Mouse (Mus musculus) layer of hippocampus, postnatal 25 days (tissue): ENCODE measurements at regions not wholly inside any gene's neighbourhood (a gene's known extent, or its start where the extent isn't known, plus 50 kb on each side); places are given as distances from the start of the nearest gene placed in this dataset.
"Not testable (repeated sequence)": the region's sequence is repeated elsewhere in the genome, so short reads cannot be mapped to it uniquely, and the experiment has no call there.

Source experiments
- DNase-seq, 2 experiments: peaks; one replicate each; pipeline ENCODE4 v3.0.0; 2022; ENCODE audit warnings: mixed read lengths in 2 of 2, low spot score in 1 of 2; ENCODE audit errors: extremely low spot score in 1 of 2

DNA sequence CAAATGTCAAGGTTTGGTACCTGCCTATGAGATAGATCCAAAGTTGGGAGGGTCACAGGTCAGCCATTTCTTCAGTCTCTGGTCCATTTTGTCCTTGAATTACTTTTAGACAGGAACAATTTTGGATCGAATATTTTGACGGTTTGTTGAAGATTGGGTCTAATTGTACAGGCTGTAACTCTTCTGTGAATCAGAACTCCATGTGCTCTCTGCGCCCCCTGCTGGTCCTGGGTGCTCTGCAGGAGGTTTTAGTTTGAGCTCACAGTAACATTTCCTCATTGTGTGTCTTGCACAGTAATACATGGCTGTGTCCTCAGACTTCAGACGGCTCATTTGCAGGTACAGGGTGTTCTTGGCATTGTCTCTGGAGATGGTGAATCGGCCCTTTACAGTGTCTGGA lies 158.1 kb downstream of the Adam6a start:
- DNase-seq = not testable (repeated sequence)

DNA sequence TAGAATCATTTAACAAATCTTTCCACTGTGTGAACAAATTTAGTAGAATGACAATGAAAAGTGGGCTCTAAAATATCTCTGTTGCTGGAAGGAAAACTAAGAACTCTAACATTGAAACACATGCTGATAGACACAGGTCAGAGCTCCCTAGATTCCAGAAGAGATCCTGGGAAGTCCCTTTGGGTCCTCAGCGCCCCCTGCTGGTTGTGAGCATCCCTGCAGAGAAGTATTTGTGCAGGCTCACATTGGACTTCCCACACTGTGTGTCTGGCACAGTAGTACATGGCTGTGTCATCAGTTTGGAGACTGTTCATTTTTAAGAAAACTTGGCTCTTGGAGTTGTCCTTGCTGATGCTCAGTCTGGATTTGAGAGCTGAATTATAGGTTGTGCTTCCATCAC lies 172.7 kb downstream of the Adam6a start:
- DNase-seq = peak in 1 of 2 experiments; percentile 10

DNA sequence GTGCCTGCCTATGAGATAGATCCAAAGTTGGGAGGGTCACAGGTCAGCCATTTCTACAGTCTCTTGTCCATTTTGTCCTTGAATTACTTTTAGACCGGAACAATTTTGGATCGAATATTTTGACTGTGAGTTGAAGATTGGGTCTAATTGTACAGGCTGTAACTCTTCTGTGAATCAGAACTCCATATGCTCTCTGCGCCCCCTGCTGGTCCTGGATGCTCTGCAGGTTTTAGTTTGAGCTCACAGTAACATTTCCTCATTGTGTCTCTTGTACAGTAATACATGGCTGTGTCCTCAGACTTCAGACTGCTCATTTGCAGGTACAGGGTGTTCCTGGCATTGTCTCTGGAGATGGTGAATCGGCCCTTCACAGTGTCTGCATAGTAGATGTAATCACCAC lies 192.1 kb downstream of the Adam6a start:
- peak in 1 of 2 experiments; percentile 6 for DNase-seq

DNA sequence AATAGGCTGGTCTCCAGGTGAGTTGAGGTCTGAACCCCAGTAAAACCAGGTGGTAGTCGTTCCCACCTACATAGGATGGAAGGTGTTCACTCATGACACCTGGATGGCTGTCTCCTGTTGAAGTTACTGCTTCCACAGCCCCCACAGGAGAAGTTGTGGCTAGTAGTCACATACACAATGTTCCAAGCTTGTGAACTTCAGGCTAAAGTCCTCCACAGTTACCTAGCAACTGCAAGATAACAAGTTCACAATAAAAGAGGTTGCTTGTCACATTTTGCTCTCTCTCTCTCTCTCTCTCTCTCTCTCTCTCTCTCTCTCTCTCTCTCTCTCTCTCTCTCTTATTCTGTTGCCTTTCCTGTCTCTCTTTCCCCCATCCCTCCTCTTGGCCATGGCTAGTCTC lies 202.6 kb downstream of the Adam6a start:
- DNase-seq = no peak

DNA sequence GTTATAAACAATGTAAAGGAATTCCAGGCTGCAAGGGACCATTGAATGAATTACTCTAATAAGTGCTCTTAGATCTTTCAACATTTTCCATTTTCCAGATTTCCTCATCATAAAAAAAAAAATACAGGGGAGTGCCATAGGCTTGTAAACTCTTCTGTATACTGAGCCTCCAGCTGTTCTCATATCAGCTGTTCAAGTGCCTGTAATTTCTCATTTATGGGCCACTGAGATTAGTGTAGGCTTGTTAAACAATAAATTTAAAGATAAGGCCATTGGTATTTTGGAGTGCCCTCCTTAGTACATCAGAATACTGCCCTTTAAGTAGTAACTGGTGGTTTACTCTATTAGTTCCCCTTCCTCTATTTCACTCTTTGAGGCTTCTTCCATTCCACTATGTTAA lies 204.3 kb downstream of the Adam6a start:
- no peak for DNase-seq

DNA sequence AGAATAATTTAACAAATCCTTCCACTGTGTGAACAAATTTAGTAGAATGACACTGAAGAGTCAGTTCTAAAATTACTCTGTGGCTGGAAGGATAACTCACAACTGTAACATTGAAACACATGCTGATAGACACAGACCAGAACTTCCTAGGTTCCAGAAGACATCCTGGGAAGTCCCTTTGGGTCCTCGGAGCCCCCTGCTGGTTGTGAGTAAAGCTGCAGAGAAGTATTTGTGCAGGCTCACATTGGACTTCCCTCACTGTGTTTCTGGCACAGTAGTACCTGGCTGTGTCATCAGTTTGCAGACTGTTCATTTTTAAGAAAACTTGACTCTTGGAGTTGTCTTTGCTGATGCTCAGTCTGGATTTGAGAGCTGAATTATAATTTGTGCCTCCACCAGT lies 225.9 kb downstream of the Adam6a start:
- DNase-seq = no peak

DNA sequence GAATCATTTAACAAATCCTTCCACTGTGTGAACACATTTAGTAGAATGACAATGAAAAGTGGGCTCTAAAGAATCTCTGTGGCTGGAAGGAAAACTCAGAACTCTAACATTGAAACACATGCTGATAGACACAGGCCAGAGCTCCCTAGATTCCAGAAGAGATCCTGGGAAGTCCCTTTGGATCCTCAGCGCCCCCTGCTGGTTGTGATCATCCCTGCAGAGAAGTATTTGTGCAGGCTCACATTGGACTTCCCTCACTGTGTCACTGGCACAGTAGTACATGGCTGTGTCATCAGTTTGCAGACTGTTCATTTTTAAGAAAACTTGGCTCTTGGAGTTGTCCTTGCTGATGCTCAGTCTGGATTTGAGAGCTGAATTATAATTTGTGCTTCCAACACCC lies 252.2 kb downstream of the Adam6a start:
- peak in 1 of 2 experiments; percentile 2 for DNase-seq

DNA sequence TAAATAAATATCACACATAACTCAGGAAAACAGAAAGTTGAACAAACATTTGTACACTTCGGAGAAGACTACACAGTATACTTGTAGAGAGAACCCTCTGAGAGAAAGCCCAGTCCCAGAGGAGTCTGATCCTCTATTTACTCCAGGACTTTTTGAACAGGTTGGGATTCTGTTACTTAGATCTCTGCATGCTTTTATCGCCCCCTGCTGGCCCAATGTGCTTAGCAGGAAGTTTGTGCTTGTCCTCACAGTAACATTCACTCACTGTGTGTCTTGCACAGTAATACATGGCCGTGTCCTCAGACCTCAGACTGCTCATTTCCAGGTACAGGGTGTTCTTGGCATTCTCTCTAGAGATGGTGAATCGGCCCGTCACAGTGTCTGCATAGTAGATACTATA lies 282.7 kb downstream of the Adam6a start:
- DNase-seq = peak in 1 of 2 experiments; percentile 4

DNA sequence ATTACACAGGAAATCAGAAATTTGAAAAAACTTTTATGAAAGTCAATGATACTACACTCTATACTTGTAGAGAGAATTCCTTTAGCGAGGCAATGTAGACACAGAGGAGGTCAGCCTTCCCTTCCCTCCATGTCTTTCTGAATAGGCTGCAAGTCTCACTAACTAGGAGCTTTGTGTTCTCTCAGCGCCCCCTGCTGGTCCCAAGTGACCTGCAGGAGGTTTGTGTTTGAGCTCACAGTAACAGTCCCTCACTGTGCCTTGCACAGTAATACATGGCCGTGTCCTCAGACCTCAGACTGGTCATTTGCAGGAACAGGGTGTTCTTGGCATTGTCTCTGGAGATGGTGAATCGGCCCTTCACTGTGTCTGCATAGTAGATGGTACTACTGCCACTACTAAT lies 315.2 kb downstream of the Adam6a start:
- DNase-seq = peak; percentile 6 to 14

DNA sequence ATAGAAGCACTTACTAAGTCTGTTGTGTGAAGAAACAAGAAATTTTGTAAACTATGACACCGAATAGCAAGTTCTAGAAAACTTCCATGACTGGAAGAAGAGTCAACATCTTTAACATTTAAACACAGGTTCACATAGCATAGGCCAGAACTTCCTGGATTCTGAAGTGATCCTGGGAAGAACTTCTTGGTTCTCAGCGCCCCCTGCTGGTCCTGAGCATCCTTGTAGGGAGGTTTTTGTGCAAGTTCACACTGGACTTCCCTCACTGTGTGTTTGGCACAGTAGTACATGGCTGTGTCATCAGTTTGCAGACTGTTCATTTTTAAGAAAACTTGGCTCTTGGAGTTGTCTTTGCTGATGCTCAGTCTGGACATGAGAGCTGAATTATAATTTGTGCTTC lies 335.1 kb downstream of the Adam6a start:
- no peak for DNase-seq

DNA sequence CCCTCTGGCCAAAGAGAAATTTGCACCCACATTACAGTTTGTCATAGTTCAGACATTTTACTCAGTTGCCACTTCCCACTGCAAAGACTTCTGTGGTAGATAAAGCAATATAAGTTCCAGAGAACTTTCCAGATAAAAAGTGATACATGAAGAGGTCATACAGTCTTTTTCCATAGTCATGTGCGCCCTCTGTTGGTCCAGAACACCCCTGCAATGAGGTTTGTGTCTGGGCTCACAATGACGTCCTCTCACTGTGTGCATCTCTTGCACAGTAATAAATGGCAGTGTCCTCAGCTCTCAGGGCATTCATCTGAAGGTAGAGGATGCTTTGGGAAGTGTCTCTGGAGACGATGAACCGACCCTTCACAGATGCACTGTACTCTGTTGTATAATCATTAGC lies 352.4 kb downstream of the Adam6a start:
- DNase-seq = no peak

DNA sequence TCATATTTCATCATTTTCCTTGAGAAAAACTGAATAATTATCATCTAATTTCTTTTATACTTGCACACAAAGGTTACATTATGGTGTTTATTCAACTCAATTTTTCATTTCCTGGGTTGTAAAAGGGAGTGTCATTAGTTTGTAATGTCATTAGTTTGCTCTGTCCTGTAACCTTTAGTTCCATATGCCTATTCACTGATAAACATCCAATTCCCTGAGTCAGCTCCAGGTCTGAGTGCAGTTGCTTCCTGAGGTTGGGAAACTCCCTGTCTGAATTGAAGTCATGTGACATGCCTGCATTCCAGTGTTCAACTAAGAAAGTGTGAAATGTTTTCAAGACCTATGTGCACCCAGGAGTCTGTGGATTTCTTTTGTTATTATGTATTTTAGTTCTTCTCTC lies 362.8 kb downstream of the Adam6a start:
- no peak for DNase-seq

DNA sequence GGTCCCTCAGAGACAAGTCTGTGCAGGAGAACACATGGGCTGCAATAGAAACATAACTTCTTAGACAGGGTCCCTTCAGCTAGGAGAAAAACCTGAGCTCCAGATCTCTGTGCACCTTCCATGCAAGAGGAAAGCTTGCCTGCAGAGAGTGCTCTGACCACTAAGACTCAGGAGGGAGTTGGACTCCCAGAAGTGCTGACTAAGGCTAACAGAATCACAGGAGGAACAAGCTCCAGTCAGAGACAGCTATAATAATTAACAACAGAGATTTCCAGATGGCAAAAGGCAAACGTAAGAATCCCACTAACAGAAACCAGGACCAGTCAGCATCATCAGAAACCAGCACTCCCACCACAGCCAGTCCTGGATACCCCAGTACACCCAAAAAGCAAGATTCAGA lies 364.0 kb downstream of the Adam6a start:
- DNase-seq = no peak

DNA sequence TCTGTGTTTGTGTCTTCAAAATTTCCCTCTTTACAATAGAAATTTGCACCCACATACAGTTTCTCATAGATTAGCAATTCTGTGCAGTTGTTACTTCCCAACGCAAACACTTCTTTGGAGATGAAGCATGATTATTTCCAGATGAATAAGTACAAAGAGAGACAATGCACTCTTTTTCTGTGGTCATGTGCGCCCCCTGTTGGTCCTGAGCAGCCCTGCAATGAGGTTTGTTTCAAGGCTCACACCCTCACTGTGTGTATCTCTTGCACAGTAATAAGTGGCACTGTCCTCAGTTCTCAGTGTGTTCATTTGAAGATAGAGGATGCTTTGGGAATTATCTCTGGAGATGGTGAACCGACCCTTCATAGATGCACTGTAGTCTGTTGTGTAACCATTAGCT lies 368.1 kb downstream of the Adam6a start:
- no peak for DNase-seq

DNA sequence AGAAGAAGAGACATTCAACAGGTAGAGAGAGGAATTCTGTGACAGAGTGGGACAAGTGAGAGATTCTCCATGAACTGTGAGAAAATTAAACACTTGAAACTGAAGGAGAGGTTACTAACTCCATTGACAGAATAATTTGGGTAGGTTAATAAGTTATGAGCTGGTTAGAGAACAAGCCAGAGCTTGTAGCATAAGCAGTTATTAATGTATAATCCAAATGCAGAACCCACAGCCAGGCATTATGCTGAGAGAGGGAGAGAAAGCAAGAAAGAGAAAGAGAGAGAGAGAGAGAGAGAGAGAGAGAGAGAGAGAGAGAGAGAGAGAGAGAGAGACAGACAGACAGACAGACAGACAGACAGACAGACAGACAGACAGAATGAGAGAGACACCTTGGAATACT lies 397.0 kb downstream of the Adam6a start:
- no peak for DNase-seq

DNA sequence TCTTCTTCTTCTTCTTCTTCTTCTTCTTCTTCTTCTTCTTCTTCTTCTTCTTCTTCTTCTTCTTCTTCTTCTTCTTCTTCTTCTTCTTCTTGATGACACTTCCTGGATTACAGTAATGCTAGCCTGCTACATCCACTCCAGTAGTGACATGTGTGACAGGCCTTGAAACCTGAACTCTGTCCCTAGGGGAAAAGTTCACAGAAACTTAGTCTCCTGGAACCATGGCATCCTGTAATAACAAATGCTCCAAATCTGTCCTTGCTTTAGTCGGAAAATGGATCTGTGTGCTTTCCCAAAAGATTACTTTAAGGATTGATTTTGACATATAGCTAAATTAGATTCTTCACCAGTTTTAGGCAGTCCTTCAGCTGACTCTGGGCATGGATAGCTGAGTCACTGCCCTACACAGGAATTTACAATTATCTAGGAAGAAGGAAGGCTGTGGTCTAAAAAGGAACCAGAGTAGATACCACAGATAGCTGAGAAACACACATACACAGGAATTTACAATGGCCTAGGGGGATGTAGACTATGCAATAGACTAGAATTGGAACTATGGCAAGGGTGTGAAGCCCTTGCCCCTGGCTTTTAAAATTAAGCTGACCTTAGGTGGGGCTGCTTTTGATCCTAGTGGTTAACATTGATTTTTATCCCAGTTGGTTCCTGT lies 400.1 kb downstream of the Adam6a start:
- DNase-seq = not testable (repeated sequence)

DNA sequence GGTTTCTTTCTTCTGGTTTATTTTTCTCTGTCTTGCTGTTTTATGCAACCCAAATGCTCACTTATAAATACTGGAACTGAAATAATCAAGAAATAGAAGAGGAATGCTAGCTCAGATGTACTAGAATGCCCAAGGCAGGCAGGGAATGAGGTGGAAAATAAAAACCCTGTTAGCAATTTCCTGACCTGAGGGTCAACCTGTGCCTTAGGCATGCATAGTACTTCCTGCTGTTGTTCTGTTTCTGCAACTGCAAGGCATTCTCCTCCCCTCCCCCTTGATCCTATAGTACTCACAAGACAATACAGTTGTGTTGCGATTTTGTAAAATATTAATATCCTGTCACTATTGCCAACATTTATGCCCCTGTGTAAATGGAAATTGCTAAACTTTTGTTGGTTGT lies 402.1 kb downstream of the Adam6a start:
- not testable (repeated sequence) for DNase-seq

DNA sequence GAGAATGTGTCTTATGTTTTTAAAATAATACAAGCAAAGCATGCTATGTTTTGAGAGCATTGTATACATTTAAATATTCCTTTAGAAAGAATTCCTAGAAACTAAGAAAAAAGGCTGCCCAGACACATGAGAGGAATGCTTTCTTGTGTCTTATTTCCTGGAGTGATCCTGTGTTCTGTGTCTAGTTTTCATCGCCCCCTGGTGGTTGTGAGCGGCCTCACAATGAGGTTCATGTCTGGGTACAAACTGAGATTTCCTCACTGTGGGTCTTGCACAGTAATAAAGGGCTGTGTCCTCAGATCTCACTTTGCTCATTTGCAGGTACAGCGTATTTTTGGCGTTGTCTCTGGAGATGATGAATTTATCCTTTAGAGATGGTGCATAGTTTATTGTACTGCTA lies 404.3 kb downstream of the Adam6a start:
- DNase-seq = not testable (repeated sequence)

DNA sequence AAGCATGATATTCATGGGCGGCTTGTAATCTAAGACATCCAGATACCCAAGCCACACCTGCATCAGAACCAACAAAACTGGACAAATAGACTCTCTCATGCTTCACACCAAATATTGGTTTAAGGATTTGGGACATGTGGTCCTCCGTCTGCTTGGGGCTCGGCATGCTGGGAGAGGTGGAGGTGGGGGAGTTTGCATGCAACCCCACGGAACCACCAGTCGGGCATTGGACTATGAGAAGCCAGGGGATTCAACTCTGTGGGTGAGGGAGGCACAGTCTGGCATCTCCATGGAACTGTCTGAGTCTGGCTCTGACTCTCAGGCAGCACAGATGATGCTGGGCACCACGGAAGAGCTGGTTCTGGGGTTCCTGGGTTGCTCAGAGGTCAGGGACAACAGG lies 430.6 kb downstream of the Adam6a start:
- DNase-seq = no peak

DNA sequence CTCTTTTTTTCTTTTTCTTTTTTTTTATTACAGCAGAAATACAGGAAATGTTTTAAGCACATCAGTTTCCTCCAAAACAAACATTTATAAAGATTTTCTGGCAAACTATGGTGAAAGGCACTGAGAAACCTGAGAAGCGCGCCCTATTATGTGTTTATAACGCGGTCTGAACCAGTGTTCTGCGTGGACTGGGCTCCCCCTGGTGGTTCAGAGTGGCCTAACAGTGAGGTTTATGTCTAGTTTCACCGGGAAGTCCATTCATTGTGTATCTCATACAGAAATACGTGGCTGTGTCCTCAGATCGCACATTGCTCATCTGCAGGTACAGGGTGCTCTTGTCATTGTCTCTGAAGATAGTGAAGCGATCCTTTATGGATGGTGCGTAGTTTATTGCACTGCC lies 437.9 kb downstream of the Adam6a start:
- DNase-seq = peak; percentile 50 to 85

DNA sequence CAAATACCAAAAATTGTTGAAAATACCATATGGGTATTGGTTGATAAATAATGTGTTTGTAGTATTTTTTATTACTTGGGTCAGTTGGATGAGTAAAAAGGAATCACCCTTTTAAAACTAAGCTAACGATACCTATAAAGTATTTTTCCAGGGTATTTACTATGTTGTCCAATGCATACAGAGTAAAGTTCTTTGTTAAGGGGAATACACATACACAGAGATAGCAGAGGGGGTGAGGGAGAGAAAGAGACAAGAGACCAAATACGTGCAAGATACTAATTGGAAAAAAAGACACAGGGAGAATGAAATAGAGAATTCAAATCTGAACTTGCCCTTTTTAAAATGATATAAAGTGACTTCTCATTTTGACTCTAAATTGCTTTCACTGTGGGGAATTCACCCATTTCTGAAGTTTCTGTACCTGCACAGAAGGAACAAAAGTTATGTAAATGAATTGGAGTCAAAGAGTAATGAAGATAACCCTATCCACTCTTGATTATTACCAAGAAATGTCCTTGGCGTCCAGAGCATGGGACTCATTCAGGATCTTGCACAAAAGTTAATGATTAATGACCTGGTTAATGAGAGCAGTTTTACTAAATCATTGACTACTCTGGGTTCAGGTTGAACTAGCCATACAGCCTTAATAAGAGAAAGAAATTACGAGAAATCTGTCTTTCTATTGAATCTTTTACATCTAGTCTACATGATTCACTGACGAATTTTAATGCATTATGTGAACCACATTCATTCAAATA lies 443.7 kb downstream of the Adam6a start:
- no peak for DNase-seq

DNA sequence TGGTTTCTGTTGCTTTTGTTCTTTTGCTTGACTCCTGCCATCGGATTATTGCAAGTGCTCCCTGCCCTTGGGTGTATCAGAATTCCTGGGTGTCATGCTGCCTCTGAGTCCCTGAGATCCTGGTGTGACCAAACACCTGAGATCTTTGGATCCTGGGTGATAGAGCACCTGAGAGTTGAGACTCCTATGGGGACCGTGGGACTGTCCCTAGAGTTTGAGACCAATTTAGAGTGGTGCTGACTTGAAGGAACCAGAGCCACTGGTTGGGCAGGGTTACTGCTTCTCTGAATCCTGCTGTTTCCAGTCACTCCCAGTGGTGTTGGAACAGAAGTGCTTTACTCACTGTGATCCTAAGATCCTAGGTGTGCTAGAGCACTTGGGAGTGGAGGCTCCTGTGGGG lies 448.7 kb downstream of the Adam6a start:
- no peak for DNase-seq
